Mouse (Mus musculus) adipocyte (in vitro differentiated cells): Measurements from ENCODE around the gene Grm4.

Experiments used
- DNase-seq: peaks from one replicate; pipeline ENCODE4 v3.0.0-alpha.2; 2016; ENCODE audit warnings: low spot score

The Grm4 gene

DNA sequence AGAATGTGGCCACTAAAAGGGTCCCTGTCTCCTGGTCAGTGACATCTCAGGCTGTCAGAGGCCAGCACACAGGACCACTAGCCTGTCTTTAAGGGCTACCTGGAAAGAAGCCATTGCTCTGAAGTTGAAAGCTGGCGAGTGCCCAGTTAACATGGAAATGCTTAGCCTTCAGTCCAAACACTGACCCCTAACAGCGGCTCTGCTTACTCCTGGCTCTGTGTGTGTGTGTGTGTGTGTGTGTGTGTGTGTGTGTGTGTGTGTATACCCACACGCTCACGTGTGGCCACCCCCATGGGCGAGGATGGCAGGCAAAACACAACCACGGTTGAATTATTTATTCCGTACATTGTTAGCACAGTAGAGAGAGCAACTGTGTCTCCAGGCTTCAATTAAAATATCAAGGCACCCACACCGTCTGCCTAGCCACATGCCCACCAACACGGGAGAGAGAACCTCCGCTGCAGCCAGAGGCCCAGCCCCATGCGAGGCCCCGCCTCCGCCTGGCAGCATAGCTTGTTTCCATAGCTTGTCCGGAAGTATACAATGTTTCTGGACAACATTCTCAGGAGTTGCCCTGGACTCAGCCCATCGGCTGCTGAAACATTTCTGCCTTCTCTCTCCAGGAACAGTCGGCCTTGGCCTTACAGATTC lies 32.9 kb downstream of the Grm4 start:
- DNase-seq = no peak

GRCm38 (mm10) chr17:27485940-27486339 lies 35.3 kb downstream of the Grm4 start:
- DNase-seq = no peak

- DNase-seq = no peak
Observed at GRCm38 (mm10) chr17:27483571-27483970, 37.6 kb downstream of the Grm4 start.

DNA sequence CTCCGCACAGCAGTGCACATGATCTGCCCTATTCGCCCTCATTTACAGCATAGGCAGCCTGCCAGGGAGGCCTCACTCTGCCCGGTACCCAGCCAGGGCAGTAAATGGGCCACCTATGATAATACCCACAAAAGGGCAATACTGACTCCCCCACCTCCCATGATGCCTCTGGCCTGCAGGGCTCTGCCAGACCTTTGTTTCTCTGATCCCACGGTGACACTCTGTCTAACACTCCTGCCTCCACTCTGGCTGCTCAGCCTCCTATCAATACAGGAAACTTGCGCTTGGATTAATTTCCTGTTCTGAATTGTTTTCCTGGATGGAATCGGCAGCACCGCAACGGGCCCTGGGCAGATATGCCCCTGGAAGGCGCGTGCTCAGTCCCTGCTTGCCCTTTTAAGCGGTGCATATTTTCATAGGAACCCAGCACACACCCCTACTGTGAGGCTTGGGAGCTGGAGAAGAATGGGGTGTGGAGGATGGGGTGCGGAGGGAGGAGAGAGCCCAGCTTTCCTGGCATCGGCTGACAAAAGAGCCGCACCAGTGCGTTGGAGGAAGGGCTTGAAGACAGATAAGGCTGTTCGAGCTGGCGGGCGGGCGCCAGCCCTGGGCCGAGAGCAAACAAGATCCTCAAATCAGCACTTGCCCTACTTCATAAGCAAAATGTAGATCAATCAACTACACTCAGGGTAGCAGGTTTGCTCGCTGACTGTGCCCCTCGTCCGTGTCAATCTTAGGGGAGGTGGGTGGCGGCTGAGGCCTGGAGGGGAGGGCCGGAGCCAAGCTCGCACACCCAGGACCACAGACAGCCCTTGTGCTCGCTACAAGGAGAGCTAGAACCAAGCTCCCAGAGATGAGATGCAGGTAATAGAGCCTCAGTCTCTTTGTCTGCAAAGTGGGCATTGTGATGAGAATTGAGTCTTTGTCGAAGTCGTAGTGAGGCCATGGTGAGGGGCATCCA lies 40.8 kb downstream of the Grm4 start:
- DNase-seq = no peak

DNA sequence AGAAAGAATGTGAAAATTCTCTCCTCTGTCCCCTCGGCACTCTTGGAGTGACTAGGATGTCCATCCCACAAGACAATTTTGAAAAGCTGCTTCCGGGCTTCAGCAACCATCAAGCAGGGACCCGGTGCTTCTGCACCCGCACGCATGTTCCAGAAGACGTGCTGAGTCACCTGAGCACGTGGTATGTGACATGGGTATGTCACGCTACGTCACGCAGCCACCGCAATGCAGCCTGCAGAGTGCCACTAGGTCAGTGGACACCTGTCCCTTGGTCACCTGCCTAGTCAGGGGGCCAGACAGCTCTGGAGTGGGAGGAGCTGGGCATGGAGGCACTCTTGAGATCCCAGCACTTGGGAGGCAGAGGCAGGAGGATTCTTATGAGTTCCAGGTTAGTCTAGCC lies 45.6 kb downstream of the Grm4 start:
- no peak for DNase-seq

DNA sequence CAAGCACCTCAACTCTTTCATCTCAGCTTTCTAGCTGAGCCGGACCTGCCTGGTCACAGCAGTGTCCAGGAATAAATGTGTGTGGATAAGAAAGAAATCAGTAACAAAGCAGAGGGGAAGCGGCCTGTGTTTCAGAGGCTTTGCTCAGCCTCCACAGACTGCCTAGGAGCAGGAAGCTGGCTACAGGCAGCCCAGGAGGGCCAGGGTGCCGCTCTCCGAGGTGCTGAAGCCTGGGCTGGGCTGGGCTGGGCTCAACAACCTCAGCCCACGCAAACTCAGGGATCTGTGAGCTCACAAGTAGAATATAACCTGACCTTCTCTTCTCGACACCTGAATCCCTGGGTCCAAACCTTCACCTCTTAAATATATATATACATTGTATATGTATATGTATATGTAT lies 54.6 kb downstream of the Grm4 start:
- DNase-seq = peak; percentile 60

GRCm38 (mm10) chr17:27465924-27466323 lies 55.3 kb downstream of the Grm4 start:
- no peak for DNase-seq

DNA sequence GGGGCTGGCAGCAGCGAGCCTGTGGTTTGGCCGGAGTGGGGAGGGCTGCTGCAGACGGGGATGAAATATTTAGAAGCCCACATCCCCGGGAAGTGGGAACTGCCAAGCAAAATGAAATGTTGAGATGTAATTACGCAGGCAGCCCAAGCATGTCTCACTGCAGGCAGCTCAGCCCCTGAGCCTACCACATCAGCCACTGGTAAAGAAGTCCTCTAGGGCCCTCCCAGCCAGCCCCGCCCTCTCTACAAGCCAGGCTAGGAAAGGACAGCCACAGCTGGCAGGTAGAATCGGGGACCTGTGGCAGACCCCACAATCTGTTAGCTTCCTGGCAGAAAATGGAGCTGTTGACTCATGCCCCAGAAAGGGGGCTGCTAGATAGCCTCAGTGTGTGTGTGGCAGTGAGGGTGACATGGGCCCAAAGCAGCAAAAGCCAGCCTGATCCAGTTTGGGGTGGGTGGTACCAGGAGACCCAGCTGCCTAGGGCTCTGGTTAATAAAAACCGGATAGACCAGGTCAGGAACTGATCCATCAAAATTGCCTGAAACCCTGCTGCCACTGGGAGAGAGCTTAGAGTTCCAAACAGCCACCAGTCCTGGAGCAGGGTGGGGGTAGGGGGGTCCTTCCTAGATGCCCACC lies 56.8 kb downstream of the Grm4 start:
- DNase-seq = no peak

- no peak for DNase-seq
Observed at GRCm38 (mm10) chr17:27459979-27460378, 61.2 kb downstream of the Grm4 start.

GRCm38 (mm10) chr17:27459241-27459640 lies 62.0 kb downstream of the Grm4 start:
- DNase-seq = no peak

- DNase-seq = no peak
Observed at GRCm38 (mm10) chr17:27457863-27458494, 63.2 kb downstream of the Grm4 start.

DNA sequence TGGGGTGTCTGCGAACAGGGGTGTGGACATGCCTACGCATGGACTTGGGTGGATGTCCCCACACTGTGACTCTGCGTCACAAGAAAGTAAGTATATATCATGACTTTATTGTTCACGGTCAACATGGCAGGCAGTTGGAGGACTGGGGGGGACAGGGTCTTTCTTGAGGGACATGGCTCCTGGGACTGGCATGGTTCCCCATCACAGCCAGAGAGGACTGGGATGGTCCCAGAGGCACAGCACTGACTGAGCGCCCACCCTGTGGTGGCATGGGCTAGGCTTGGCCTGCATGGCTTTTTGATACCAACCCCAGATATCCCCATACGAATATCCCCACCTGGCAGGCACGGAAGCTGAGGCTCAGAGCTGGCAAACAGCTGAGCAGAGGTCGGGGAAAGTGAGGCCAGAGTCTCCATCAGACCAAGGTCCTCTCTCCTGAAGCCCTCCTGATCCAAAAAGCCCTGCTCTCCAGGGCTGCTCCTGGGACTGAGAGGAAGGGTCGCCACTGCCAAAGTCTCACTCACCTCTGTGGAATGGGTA lies 64.1 kb downstream of the Grm4 start:
- no peak for DNase-seq

GRCm38 (mm10) chr17:27456364-27456763 lies 64.8 kb downstream of the Grm4 start:
- no peak for DNase-seq

DNA sequence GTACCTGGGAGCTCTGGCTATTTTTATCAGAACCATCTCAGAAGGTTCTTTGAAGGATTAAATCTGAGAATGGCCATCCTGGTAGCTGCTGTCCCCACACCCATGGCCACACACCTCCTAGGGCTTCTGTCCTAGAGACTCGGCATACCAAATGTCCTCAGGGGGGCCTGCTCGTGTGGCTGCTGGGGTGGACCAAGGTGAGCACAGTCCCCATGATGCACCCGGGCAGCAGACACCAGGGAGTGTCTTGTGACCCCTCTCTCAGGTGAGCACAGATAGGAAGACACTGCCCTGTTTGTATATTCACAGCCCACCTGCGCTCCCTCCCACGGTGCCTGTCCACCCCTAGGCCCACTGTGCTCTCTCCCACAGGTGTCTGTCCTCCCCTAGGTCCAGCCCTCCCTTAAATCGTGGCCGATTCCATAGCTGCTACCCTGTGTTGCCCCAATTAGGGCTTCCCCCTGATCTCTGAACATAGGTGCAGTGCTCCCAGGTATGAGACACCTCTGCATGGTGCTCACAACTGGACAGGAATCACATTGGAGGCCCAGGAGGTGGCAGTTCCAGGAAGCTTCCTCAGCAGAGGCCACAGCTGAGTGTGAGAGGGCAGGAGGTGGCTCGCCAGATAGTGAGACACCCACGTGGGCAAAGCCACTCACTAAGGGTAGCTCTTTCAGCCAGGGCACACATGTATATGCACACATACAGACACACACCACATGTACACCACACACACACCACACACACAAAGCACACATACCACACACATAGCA lies 66.0 kb downstream of the Grm4 start:
- no peak for DNase-seq

- no peak for DNase-seq
Observed at GRCm38 (mm10) chr17:27454396-27454795, 66.8 kb downstream of the Grm4 start.

DNA sequence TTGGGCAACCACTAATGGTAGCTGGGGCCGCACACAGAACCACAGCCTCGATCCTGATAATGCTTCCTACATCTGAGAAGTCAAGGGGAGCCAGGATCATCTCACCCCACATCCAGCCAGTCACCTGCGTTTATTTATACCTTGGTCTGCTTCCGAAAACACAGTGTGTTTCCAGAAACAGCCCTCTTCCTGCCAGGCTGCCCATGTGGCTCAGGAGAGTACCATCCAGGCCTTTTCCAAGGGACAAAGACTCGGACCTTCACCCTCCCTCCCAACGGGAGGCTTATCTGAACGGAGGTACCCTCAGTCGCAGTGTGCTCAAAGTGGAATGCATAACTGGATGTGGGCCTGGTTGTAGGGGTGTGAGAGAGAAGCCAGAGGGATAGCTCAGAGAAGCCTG lies 68.2 kb downstream of the Grm4 start:
- DNase-seq = no peak

DNA sequence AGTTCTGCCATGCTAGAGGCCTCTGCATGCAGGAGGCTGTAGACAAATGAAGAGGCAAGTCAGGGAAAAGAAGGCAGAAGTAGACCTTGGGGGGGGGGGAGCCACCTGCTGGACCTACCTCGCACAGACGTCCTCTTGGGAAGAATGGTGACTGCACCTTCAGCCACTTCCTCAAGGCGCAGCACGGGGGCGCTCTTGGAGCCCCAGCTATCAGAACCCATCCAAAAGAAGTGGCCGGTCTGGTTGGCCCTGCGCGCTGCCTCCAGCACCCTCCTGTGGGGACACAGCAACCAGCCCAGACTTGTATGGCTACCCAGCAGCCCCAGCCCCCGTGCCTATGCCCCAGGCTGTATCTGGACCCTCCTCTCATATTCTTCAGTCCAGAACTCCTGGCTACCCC lies 69.4 kb downstream of the Grm4 start:
- no peak for DNase-seq

- DNase-seq = no peak
Observed at GRCm38 (mm10) chr17:27451216-27451615, 70.0 kb downstream of the Grm4 start.

- DNase-seq = no peak
Observed at GRCm38 (mm10) chr17:27449757-27450330, 71.4 kb downstream of the Grm4 start.

GRCm38 (mm10) chr17:27448749-27449148 lies 72.5 kb downstream of the Grm4 start:
- no peak for DNase-seq
